Mouse (Mus musculus): ENCODE data around the gene 9530003J23Rik. TPM values are rescaled to one million over a fixed set of nuclear protein-coding genes. Genes with fewer than 3 reads are reported as not detected.
"Not testable (repeated sequence)": the region's sequence is repeated elsewhere in the genome, so short reads cannot be mapped to it uniquely, and the experiment has no call there.

9530003J23Rik gene
- total RNA-seq (2021): not detected
- long read RNA-seq, experiment 1: 0 reads
- long read RNA-seq, experiment 2: 0 reads

GRCm38 (mm10) chr10:117238603-117239002 is at the start of gene 9530003J23Rik:
Gene 9530003J23Rik (minus strand): TSS chr10:117238703.
- no peak for DNase-seq (ENCODE audit: low spot score in 2 of 2)

GRCm38 (mm10) chr10:117287226-117287850 is 48.8 kb upstream of the 9530003J23Rik start:
- DNase-seq (ENCODE audit: low spot score in 2 of 2): no peak

GRCm38 (mm10) chr10:117286366-117286970 is 48.0 kb upstream of the 9530003J23Rik start:
- no peak for DNase-seq (ENCODE audit: low spot score in 2 of 2)

GRCm38 (mm10) chr10:117285584-117285983 is 47.1 kb upstream of the 9530003J23Rik start:
- DNase-seq (ENCODE audit: low spot score in 2 of 2): not testable (repeated sequence)

DNA sequence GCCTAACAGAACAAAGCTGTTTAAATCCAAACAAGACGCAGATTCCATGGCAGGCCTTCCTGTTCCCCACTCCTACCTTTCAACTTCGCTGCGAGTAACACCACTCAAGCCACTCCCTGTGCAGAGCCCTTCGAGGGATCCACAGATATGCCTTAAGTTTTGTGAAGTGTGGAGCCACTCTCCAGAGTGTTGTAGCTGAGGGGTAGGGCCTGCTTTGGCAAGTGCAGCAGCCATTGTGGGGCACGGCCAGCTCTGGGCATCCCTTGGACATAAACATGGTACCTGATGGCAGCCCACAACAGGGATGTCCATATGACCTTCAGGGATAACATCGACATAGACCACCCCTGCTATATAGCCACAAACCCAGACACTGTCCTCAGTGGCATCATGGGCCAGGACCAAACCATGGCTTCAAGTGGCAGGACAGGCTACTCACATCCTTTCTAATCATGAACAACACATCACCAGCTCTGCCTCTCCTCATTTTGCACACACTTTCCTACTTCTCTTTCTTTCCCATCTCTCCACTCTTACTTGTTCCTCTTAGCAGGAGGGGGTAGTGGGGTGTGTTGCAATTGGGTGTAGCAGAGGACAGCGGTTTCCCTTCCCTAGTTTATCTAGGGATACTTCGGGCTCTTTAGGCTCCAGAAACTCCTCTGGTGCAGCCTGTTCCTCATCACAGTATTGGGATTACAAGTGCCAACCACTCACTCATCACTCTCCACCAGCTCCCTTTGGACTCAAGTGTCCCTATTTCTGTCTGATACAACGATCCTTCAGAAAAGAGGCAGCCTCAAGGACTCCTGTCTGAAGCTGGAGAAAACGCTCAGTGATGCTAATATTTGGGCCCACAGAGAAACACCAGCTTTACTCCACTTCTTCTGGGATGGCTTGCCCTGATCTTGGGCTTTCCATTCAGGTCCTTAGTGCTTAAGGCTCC is 46.3 kb upstream of the 9530003J23Rik start:
- DNase-seq (ENCODE audit: low spot score in 2 of 2): no peak

DNA sequence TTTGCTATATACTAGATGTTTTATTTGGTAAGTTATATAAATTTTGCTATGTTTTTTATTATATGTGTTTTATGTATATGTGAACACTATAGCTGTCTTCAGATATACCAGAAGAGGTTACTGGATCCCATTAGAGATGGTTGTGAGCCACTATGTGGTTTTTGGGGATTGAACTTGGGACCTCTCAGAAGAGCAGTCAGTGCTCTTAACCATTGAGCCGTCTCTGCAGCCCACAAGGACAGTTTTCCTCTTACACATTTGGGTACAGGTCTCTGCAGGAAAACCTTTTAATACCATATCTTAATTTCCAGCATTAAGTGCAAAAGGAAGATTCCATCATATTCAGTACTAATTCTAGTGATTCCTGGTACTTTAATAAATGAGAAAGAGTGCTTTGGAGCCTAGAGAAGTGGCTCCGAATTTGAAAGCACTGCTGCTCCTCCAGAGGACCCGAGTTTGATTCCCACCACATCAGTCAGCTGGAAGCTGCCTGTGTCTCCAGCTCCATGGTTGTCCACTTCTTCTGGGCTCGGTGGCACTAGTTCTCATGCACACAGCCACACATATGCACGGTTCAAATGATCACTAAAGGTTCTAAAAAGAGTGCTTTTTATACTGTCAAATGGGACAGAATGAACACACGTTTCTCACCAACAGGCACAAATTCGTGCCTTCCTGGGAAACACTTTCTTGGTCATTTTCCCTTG is 45.5 kb upstream of the 9530003J23Rik start:
- no peak for DNase-seq (ENCODE audit: low spot score in 2 of 2)

DNA sequence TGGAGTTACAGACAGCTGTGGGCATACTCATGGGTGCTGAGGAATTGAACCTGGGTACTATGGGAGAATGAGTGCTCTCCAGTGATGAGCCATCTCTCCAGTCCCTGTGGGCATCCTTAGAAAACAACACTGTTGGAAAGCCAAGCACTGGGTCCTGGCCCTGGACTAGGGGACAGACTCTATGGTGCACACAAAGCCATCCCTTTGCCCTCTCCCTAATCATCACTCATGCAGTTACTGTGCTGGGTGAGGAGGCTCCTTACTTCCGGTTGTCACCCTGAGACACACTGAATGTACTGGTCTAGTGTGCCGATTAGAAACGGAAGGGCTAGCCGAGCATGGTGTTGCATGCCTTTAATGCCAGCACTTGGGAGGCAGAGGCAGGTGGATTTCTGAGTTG is 44.7 kb upstream of the 9530003J23Rik start:
- not testable (repeated sequence) for DNase-seq (ENCODE audit: low spot score in 2 of 2)

- DNase-seq (ENCODE audit: low spot score in 2 of 2): no peak
Observed at GRCm38 (mm10) chr10:117282551-117282950, 44.0 kb upstream of the 9530003J23Rik start.

DNA sequence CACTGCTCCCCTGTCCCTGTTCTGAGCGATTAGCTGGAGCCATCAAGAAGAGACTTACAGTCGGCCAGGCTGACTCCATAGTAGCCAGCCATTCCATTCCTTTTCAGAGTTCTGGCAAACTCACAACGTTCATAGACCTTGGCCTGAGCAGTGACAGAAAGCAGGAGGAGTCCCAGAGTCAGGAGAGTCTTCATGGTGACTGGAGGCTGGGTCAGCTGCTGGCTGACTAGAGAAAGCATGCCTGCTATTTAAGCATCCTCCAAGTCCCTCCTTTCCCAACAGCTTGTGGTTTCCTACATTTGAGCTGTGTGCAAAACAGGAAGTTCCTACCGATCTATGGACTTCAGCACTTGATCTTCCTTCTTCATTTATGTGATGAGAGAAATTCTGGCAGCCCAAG is 43.5 kb upstream of the 9530003J23Rik start, which contains the start of gene Lyz2:
Gene Lyz2, minus strand, starts transcription at position 273 of the 400 bp plus-strand sequence.
- no peak for DNase-seq (ENCODE audit: low spot score in 2 of 2)

- no peak for DNase-seq (ENCODE audit: low spot score in 2 of 2)
Observed at GRCm38 (mm10) chr10:117281381-117281920, 42.9 kb upstream of the 9530003J23Rik start.

DNA sequence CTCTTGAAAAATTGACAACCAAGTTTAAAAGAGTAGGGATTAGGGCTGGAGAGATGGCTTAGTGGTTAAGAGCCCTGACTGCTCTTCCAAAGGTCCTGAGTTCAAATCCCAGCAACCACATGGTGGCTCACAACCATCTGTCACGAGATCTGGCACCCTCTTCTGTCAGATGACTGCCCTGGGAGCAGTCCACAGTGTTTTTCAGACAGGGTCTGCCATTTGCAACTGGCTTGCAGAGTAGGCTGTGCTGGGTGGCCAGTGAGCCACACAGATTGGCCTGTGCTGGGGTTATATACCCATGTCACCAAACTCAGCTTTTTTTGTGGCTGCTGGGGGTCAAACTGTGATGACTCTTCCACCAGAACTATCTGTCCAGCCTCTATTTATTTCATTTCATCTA is 41.5 kb upstream of the 9530003J23Rik start:
- DNase-seq (ENCODE audit: low spot score in 2 of 2): no peak

DNA sequence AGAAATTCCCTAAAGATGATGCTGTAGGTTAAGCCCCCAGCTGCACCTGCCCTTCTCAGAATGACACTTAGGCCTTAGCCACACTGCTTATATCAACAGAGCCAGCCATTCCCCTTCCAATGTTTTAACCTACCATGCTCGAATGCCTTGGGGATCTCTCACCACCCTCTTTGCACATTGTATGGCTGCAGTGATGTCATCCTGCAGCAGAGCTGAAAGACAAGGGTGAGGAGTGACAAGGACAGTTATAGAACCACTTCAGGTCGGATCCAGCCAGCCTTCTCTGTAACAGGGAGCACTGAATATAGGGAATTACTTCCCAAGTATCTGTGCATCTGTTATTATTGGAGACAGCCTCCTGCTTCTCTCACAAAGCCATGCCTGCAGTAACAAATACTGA is 40.0 kb upstream of the 9530003J23Rik start:
- not testable (repeated sequence) for DNase-seq (ENCODE audit: low spot score in 2 of 2)

- DNase-seq (ENCODE audit: low spot score in 2 of 2): not testable (repeated sequence)
Observed at GRCm38 (mm10) chr10:117277779-117278178, 39.3 kb upstream of the 9530003J23Rik start.

DNA sequence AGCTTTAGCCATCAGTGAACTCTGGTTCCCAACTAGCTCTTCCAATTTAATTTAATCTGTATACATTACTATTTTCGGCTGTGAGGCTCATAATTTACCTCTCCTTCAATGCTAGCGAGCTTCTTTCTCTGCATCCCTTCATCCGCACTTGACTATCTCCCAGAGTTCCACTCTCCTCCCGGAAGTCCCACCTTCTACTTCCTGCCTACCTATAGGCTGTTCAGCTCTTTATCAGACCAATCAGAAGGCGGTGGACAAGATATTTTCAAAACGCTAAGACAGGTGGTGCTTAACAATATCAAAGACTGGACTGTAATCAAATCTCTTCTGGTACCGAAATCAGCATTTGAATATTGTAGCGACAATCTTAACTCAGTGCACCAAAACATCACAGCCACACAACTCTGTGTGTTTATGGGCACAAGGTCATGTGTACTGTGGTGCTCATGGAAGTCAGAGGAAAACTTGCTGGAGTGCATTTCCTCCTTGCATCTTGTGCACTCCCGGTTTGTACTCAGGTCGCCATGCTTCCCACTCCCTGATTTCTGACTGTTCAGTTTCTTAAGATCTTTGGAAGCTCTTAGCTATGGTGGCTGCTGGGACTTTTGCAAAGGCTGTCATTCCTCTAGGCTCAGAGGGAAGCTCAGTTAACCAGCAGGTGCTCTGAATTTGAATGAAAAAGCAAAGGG is 37.3 kb upstream of the 9530003J23Rik start:
- DNase-seq (ENCODE audit: low spot score in 2 of 2): no peak

DNA sequence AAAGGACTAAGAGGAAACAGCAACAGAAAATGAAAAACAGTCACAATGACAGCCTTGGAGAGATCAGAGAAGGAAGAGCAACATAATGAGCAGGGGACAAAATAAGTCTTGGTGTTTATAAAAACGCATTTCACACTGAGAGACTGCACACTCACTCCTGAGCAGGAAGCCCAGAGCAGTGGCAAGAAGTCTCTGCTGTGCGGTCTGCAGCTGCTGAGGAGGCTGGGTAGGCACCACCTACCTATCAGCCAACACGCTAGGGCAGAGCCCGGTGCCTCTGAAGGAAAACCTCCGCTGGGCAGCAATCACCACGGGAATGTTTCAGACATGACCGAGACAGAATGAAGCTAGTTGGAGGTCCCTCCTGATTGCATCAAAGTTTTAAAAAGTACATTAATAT is 36.1 kb upstream of the 9530003J23Rik start:
- not testable (repeated sequence) for DNase-seq (ENCODE audit: low spot score in 2 of 2)

GRCm38 (mm10) chr10:117272023-117272422 is 33.5 kb upstream of the 9530003J23Rik start:
- DNase-seq (ENCODE audit: low spot score in 2 of 2): no peak

GRCm38 (mm10) chr10:117259870-117260269 is 21.4 kb upstream of the 9530003J23Rik start:
- no peak for DNase-seq (ENCODE audit: low spot score in 2 of 2)

DNA sequence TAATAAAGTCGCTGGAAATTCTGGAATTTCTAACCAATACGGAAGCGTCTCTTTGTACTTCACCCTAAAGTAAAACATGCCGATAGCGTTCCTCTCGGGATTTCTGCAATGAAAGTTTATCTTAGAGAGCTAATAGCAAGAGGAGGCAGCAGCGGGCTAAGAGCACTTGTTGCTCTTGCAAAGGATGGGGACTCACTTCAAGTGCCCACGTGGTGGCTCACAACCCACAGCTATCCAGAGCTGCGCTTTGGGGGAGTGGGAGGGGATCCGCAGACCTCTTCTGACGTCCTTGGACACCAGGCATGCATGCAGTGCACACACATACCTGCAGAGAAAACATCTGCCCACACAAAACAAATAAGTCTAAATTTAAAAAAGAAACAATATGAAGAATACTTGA is 2.6 kb downstream of the 9530003J23Rik start:
- DNase-seq (ENCODE audit: low spot score in 2 of 2): no peak

DNA sequence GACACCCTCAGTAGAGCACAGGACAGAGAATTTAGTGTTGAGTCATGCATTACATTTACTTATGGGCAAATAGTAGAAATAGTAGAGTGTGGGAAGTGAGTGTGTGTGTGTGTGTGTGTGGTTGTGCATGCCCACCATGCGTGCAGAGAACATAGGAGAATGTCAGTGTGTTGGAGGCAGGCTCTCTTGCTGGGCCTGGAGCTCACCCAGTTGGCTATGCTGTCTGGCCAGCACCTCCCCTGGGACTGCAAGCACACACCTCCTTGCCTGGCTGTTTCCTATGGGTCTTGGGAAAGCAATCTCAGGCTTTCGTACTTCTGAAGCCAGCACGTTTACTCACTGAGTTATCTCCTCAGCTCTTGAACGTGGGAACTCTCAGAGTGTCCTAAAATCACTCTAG is 3.7 kb downstream of the 9530003J23Rik start:
- no peak for DNase-seq (ENCODE audit: low spot score in 2 of 2)

DNA sequence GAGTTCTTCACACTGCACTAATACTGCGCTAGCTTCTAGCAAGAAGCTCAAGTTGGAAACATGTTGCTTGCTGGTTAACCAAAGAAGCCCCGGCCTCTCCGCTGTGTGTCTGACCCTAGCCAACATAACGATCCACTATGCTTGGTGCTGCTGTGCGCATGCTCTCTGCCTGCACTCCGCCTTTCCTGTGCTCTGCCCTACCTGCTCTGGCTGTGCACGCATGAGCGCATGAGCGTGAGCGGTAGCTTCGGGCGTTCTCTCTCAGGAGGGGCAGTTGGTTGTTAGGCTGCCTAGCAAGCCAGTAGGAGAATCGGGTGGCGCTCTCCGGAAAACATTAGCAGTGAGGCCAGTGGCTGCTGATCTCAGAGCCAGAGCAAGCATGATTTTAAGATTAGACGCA is 8.7 kb downstream of the 9530003J23Rik start:
- DNase-seq (ENCODE audit: low spot score in 2 of 2): no peak
